Mouse (Mus musculus): ENCODE results near the gene Cdc42ep3. TPM values are rescaled to one million over a fixed set of nuclear protein-coding genes. Genes with fewer than 3 reads are reported as not detected.

The Cdc42ep3 gene
- total RNA-seq, 2 experiments from 2014 or later: 14.7 to 15.4 TPM

DNA sequence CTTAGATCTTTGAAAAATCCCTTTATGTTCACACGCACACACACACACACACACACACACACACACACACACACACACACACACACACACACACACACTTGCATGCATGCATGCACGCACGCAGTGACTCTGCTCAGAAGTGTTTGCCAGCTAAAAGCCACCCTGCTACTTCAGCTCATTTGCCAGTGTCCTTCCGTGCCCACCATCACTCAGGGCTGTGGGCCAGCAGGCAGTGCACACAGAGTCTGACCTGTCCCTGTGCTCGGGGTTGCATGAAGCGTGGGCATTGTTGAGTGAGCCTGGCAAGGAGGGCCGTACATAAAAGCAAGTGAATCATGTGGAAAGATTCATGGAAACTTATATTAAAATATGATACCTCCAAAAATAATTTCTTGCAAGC lies 49.2 kb downstream of the Cdc42ep3 start:
- no peak for TF ChIP-seq CTCF (IDR thresholded peaks at IDR 0.05)
- H3K27ac ChIP-seq: no peak overlapping the region
- no peak for DNase-seq (ENCODE audit: extremely low spot score in 1 of 2, low spot score in 2 of 2)
- H3K4me3 ChIP-seq: no peak overlapping the region
- intact Hi-C loops (cut with DNase I): no loop called here

DNA sequence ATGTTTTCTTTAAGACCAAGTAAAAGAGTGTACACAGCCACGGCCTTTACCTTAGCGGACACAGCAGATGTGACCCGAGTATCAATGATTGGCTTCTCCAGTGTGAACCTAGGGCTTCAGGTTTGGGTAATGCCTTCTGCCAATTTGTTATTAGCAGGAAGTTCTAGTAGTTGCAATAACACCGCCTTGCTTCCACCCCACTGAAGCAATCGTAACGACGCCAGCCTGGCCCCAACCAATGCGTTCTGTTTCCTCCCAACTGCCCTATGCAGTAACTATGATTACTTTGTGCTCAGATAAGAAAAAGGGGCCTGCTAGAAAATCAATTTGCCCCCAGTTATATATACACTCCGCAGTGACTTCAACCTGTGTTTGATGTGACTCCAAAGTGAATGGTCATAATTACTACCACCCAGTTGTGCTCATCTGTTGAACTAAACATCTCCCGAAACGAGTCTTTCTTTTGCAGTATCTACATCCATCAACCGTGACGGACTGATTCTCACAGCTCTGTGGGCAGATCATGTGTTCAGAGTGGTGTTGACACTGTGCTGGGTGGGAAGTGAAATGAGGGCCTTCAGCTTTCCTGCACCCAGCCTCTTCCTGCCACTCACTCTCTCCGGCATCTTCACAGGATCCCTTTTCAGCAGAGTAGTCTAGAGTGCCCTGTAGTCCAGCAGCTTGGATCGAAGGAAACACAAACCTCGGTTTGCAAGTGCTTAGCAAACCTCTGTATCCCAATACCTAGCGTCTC lies 51.0 kb downstream of the Cdc42ep3 start:
- no peak overlapping the region for H3K27ac ChIP-seq
- no peak for TF ChIP-seq CTCF (IDR thresholded peaks at IDR 0.05)
- H3K4me3 ChIP-seq: no peak overlapping the region
- intact Hi-C loops (cut with DNase I): no loop called here
- no peak for DNase-seq (ENCODE audit: extremely low spot score in 1 of 2, low spot score in 2 of 2)

GRCm38 (mm10) chr17:79303238-79303637 lies 51.7 kb downstream of the Cdc42ep3 start:
- TF ChIP-seq CTCF (IDR thresholded peaks at IDR 0.05): no peak
- Histone ChIP-seq H3K4me3 (no peak overlapping the region), H3K27ac (no peak overlapping the region)
- intact Hi-C loops (cut with DNase I): no loop called here
- no peak for DNase-seq (ENCODE audit: extremely low spot score in 1 of 2, low spot score in 2 of 2)

- DNase-seq (ENCODE audit: extremely low spot score in 1 of 2, low spot score in 2 of 2): no peak
- Histone ChIP-seq H3K27ac (no peak overlapping the region), H3K4me3 (no peak overlapping the region)
- TF ChIP-seq CTCF (IDR thresholded peaks at IDR 0.05): no peak
- intact Hi-C loops (cut with DNase I): no loop called here
Measured at GRCm38 (mm10) chr17:79299925-79300324, 55.0 kb downstream of the Cdc42ep3 start.

GRCm38 (mm10) chr17:79298968-79299367 lies 55.9 kb downstream of the Cdc42ep3 start:
- no peak for TF ChIP-seq CTCF (IDR thresholded peaks at IDR 0.05)
- intact Hi-C loops (cut with DNase I): no loop called here

DNA sequence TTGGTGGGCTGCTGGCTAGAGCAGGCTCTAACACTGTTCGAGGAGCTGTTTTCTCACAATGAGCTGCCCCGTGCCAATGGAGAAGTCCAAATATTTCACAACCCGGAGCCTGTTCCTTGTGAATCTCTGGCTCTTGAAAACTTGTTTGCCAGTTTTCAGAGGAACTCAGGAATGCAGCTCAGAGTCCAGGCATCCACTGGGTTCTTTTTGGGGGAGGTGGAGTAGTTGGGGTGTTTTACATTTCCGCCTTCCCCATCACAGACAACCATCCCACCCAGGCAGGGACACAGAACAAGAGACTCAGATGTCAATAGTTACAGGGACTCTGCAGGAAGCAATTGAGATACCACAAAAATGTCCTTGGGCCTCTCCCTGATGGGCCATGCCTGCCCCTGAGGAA lies 59.0 kb downstream of the Cdc42ep3 start:
- intact Hi-C loops (cut with DNase I): no loop called here
- TF ChIP-seq CTCF (IDR thresholded peaks at IDR 0.05): no peak
- Histone ChIP-seq H3K4me3 (no peak overlapping the region), H3K27ac (no peak overlapping the region)
- no peak for DNase-seq (ENCODE audit: extremely low spot score in 1 of 2, low spot score in 2 of 2)

More at GRCm38 (mm10) chr17:79298968-79299367, 55.9 kb downstream of the Cdc42ep3 start:
- Histone ChIP-seq H3K4me3 (no peak overlapping the region), H3K27ac (no peak overlapping the region)
- no peak for DNase-seq (ENCODE audit: extremely low spot score in 1 of 2, low spot score in 2 of 2)

GRCm38 (mm10) chr17:79291672-79292071 lies 63.2 kb downstream of the Cdc42ep3 start:
- no peak for DNase-seq (ENCODE audit: extremely low spot score in 1 of 2, low spot score in 2 of 2)
- intact Hi-C loops (cut with DNase I): no loop called here
- H3K27ac ChIP-seq: no peak overlapping the region
- H3K4me3 ChIP-seq: no peak overlapping the region
- TF ChIP-seq CTCF (IDR thresholded peaks at IDR 0.05): no peak

DNA sequence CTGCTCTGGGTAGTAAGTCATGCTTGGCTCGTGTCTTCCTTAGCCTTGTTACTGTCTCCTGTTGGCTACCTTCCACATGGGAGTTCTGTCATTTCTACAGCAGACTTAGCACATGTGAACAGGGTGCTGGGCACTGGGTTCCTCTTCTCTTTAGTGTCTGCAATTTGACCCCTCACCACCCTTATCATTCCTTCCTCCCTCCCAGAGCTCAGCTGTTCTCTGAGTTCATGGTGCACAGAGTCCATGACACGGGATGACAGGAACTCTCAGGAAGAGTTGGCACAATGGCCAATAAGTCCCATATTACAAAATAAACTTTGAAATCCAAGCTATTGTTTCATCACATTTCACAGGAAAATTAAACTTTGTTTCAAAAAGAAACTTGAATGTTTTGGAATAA lies 64.2 kb downstream of the Cdc42ep3 start:
- no peak for DNase-seq (ENCODE audit: extremely low spot score in 1 of 2, low spot score in 2 of 2)
- Histone ChIP-seq H3K27ac (no peak overlapping the region), H3K4me3 (no peak overlapping the region)
- TF ChIP-seq CTCF (IDR thresholded peaks at IDR 0.05): no peak
- intact Hi-C loops (cut with DNase I): no loop called here

- Histone ChIP-seq H3K27ac (no peak overlapping the region; the same call in 1 of the 2 replicates), H3K4me3 (peak overlapping the region; percentile 13)
- TF ChIP-seq CTCF (IDR thresholded peaks at IDR 0.05): no peak
- intact Hi-C loops (cut with DNase I): loop anchor here (5.0 kb wide), 1 partner anchor 70 kb away; the partner anchor contains the start of gene Cdc42ep3
- DNase-seq (ENCODE audit: extremely low spot score in 1 of 2, low spot score in 2 of 2): no peak
Measured at GRCm38 (mm10) chr17:79287302-79287701, 67.6 kb downstream of the Cdc42ep3 start.

- no peak for TF ChIP-seq CTCF (IDR thresholded peaks at IDR 0.05)
- peak in 1 of 2 experiments; percentile 16 for DNase-seq (ENCODE audit: extremely low spot score in 1 of 2, low spot score in 2 of 2)
- Histone ChIP-seq H3K27ac (peak overlapping the region; percentile 53; the same call in 1 of the 2 replicates), H3K4me3 (no peak overlapping the region)
- intact Hi-C loops (cut with DNase I): loop anchor here (5.0 kb wide), 1 partner anchor 72 kb away; the partner anchor contains the start of gene Cdc42ep3
Measured at GRCm38 (mm10) chr17:79285030-79285601, 69.8 kb downstream of the Cdc42ep3 start.

All from left cerebral cortex, adult 2 months (tissue).